Mouse (Mus musculus) lung, postnatal 0 days (tissue): ENCODE results near the gene Lrrc45.

Source experiments
- CTCF ChIP-seq: IDR thresholded peaks from 2 replicates; pipeline ENCODE4 v1.5.1; 2016; ENCODE audit warnings: antibody characterized with exemption, mild to moderate bottlenecking
- EP300 ChIP-seq: IDR thresholded peaks from 2 replicates; pipeline ENCODE4 v1.6.1; 2016; ENCODE audit warnings: antibody characterized with exemption, mild to moderate bottlenecking, control low read depth

DNA sequence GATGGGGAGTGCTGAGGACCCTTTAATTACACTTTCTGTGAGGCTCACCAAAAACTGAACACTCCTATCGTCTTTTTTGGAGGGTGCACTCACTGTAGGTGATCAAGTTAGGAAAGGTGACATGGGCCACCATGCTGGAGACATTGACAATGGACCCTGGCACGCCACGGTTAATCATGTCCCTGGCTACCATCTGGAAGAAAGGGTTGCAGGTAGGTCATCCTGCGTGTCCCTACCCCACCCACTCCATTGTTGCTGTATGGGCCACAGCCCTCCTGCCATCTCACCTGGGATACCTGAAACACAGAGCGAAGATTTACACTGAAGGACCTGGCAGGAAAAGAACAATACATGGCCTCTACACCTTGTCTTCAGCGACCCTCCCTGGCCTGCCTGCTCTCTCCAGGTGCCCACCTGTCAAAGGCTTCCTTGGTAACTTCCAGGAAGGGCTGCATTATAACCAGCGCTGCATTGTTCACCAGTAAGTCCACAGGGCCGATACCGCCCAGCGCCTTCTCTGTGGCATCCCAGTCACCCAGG, 16.7 kb downstream of the Lrrc45 start:
- no peak for TF ChIP-seq CTCF
- TF ChIP-seq EP300, result no peak
